Mouse (Mus musculus) macrophage (primary cell): Measurements from ENCODE around the gene Olfr773. TPM values are rescaled to one million over a fixed set of nuclear protein-coding genes. Genes with fewer than 3 reads are reported as not detected.
"Not testable (repeated sequence)": the region's sequence is repeated elsewhere in the genome, so short reads cannot be mapped to it uniquely, and the experiment has no call there.

Experiments used
- H3K27ac ChIP-seq: fragments of 350-480 bp; formaldehyde crosslinking; 2 replicates; pipeline ENCODE4 v1.9.0; 2021
- H3K36me3 ChIP-seq: fragments of 350-480 bp; formaldehyde crosslinking; 2 replicates; pipeline ENCODE4 v1.9.0; 2021; ENCODE audit errors: inconsistent target
- H3K4me3 ChIP-seq: fragments of 350-480 bp; formaldehyde crosslinking; 2 replicates; pipeline ENCODE4 v1.9.0; 2021; ENCODE audit errors: inconsistent target
- H3K79me2 ChIP-seq: fragments of 350-480 bp; formaldehyde crosslinking; 2 replicates; pipeline ENCODE4 v1.9.0; 2021; ENCODE audit errors: inconsistent target
- WGBS: methylation state at CpG from one replicate; pipeline ENCODE4 v1.1.7; 2026; ENCODE audit warnings: inconsistent platforms; ENCODE audit not compliant: missing documents; 5-methylcytosine and 5-hydroxymethylcytosine counted together
- polyA plus RNA-seq: library from polyadenylated mRNA; stranded (reverse); fragments of 250-400 nt; gene quantifications from 3 replicates; pipeline ENCODE4 v1.2.4, GENCODE M21; 2018; ENCODE audit warnings: inconsistent platforms
- total RNA-seq, 78 experiments: library from RNA; depleted of rRNA; stranded (reverse); fragments of 250-400 nt; gene quantifications; 1 replicate in 9 of 78; 2 replicates in 24 of 78; 3 replicates in 43 of 78; 4 replicates in 2 of 78; pipeline ENCODE4 v1.2.4; 2018; ENCODE audit warnings: inconsistent platforms in 56 of 78

Gene Olfr773
- total RNA-seq (2018; cell fraction: chromatin; rRNA removed): not detected
- not detected for total RNA-seq (2018; cell fraction: cytosol; rRNA removed)
- total RNA-seq (2018; cell fraction: nucleus; rRNA removed): not detected
- polyA plus RNA-seq: not detected in 3 replicates

DNA sequence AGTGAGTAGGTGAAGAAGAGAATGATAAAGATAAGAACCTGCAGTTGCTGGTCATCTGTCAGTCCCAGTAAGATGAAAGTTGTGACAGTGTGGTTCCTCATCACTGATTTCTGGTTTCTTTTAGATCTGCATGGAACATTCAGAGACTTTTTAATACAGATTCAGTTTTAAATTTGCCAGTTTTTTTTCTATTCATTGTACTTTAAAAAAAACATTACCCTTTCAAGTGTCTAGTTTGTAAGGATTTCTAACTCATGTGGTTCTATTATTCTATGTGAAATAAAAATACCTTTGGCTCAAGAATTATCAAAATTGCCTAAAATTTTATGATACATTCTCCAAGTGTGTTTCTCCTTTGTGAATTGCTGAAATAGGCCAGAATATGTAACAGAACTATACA lies at the start of gene Olfr773:
Gene Olfr773 (minus strand): TSS at position 101 of the 400 bp plus-strand sequence.
- not testable (repeated sequence) for H3K4me3 ChIP-seq, H3K27ac ChIP-seq, H3K79me2 ChIP-seq, H3K36me3 ChIP-seq

DNA sequence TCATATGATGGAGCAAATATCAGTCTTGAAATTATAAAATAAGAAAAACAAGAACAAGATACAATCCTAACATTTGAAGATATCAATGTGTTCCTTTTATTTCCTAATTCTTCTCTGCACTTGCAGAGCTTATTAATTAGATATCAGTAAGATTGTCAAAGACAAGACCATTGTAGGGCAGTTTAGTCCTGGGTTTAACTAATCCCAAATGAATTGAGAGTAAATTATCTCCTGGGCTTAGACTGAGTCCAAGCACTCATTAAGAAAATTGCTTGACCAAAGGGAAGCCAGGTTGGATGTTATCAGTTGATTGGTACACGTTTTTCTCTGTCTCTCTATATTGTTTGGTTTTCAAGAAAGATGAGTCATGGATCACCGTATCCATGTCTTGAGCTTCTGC lies 48.7 kb upstream of the Olfr773 start, which contains the start of gene Olfr774:
Gene Olfr774 (plus strand): TSS at position 301 of the 400 bp plus-strand sequence.
- 82% methylated on average over 2 of the region's 2 CpGs for WGBS
- Histone ChIP-seq H3K36me3 (no peaks in the 10 kb centered on the region), H3K79me2 (no peaks in the 10 kb centered on the region), H3K27ac (no peak within 1 kb of the TSS), H3K4me3 (no peak within 1 kb of the TSS)

DNA sequence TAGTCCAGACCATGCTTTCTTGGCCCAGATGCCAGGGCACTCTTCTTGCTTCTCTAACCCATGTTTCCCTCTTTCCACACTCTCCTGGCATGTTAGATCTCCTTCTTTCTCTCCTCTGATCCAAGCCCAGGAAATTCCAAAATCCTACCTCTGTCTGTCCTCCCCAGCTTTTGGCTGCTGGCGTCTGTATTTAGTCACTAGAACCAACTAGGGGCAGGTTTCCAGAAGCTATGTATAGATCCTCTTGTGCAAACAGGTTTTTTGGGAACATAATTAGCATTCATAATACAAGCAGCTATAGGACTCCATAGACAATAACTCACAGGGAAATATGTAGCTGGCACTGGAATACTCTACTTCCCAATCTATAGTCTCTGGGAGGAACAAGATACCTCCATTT lies 43.5 kb upstream of the Olfr773 start:
- Histone ChIP-seq H3K4me3 (no peak overlapping the region), H3K27ac (no peak overlapping the region), H3K79me2 (no peaks in the 10 kb centered on the region), H3K36me3 (no peaks in the 10 kb centered on the region)
- WGBS: 75% methylated on average over 1 of the region's 1 CpGs

DNA sequence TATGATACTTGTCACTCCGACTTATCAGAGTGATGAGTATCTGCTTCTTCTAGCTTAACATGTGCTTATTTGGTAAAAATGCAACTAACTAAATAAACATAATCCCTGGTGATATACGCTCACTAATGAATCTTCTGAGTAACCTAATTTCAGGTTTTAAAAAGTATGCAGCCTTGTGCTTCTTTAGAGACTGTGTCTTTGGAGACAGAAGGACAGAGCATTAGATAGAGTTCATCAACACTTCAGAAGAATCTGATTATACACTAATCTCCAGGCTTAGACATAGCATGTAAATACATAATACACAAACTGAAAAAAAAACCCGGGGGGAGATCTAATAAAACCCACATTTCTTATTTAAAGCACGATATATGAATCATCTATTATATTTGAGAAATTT lies 9.4 kb downstream of the Olfr773 start, which contains the start of gene Olfr772:
Gene Olfr772 (minus strand): TSS at position 101 of the 400 bp plus-strand sequence.
- no CpG with 5 or more reads among the region's 4 CpGs for WGBS

DNA sequence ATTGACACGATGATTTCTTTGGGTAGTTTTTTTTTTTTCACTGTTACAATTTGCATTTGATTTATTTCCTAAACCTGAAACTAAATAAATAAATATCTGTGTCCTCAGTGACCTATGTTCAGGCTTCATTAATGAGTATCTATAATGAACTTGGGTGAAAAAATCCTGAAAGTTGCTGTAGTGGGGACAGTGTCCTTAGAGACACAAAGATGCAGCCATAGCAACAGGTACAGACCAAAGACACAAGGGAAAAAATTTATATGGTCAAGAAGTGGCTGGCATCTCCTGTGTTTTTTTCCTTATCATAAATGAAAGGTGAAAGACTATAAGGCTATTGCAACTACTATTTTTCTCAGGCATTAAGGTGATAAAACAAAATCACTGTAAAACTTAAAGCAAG lies 22.6 kb downstream of the Olfr773 start, which contains the start of gene Olfr771:
Gene Olfr771 (minus strand): TSS at position 101 of the 400 bp plus-strand sequence.
- Histone ChIP-seq H3K27ac (no peak within 1 kb of the TSS), H3K79me2 (no peaks in the 10 kb centered on the region), H3K36me3 (no peaks in the 10 kb centered on the region), H3K4me3 (no peak within 1 kb of the TSS)
- WGBS: 92% methylated on average over 1 of the region's 1 CpGs

More for the DNA sequence above, 9.4 kb downstream of the Olfr773 start, which contains the start of gene Olfr772:
- not testable (repeated sequence) for H3K79me2 ChIP-seq, H3K36me3 ChIP-seq, H3K27ac ChIP-seq, H3K4me3 ChIP-seq

DNA sequence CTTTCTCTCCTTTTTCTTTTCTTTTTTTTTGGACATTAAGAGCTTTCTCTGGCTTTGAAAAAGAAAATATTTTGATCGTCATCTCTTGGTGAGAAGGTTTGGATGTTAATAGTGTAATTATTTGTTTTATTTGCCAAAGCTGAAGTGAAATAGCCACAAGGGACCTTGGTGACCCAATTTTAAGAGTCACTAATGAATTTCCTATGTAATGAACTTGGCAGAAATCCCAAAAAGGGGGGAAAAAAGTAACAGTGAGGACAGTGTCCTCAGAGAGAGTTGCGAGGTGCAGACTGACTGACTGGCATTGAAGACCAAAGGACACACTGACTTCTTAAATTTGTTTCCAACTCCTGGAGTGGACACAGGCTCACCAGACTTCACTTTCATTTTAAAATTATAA lies 48.3 kb downstream of the Olfr773 start, which contains the start of gene Olfr770:
Gene Olfr770 (minus strand): TSS at position 101 of the 400 bp plus-strand sequence.
- Histone ChIP-seq H3K79me2 (no peaks in the 10 kb centered on the region), H3K36me3 (no peaks in the 10 kb centered on the region), H3K27ac (no peak within 1 kb of the TSS), H3K4me3 (no peak within 1 kb of the TSS)
- 94% methylated on average over 2 of the region's 2 CpGs for WGBS

Other genes with a start within 250 kb of the Olfr773 start
- not detected in 3 replicates for gene Mettl7b, start 226.4 kb downstream of the Olfr773 start, polyA plus RNA-seq
- not detected in 3 replicates for gene Olfr9, start 198.0 kb downstream of the Olfr773 start, polyA plus RNA-seq
- not detected in 3 replicates for gene Olfr763, start 176.6 kb downstream of the Olfr773 start, polyA plus RNA-seq
- not detected in 3 replicates for gene Olfr764-ps1, start 147.5 kb downstream of the Olfr773 start, polyA plus RNA-seq
- not detected in 3 replicates for gene Olfr765, start 137.4 kb downstream of the Olfr773 start, polyA plus RNA-seq
- not detected in 3 replicates for gene Olfr766-ps1, start 118.4 kb downstream of the Olfr773 start, polyA plus RNA-seq
- gene Olfr767, start 104.5 kb downstream of the Olfr773 start, polyA plus RNA-seq: not detected in 3 replicates
- gene Olfr768, start 88.0 kb downstream of the Olfr773 start, polyA plus RNA-seq: not detected in 3 replicates
- gene Olfr769, start 69.6 kb downstream of the Olfr773 start, polyA plus RNA-seq: not detected in 3 replicates
- gene Olfr770, start 48.4 kb downstream of the Olfr773 start, polyA plus RNA-seq: not detected in 3 replicates
- gene Olfr771, start 22.7 kb downstream of the Olfr773 start, polyA plus RNA-seq: not detected in 3 replicates
- not detected in 3 replicates for gene Olfr772, start 9.5 kb downstream of the Olfr773 start, polyA plus RNA-seq
- not detected in 3 replicates for gene Olfr774, start 48.8 kb upstream of the Olfr773 start, polyA plus RNA-seq
- not detected in 3 replicates for gene Olfr775, start 61.0 kb upstream of the Olfr773 start, polyA plus RNA-seq
- gene Olfr776, start 71.7 kb upstream of the Olfr773 start, polyA plus RNA-seq: not detected in 3 replicates
- not detected in 3 replicates for gene Olfr777, start 84.1 kb upstream of the Olfr773 start, polyA plus RNA-seq
- not detected in 3 replicates for gene Olfr780, start 130.7 kb upstream of the Olfr773 start, polyA plus RNA-seq
- not detected in 3 replicates for gene Olfr781, start 141.4 kb upstream of the Olfr773 start, polyA plus RNA-seq
- gene Olfr782, start 161.4 kb upstream of the Olfr773 start, polyA plus RNA-seq: not detected in 3 replicates
- not detected in 3 replicates for gene Olfr784, start 196.7 kb upstream of the Olfr773 start, polyA plus RNA-seq
- not detected in 3 replicates for gene Olfr785, start 218.0 kb upstream of the Olfr773 start, polyA plus RNA-seq
- not detected in 3 replicates for gene Olfr786, start 239.9 kb upstream of the Olfr773 start, polyA plus RNA-seq